8 mouse cellular contexts compared by ENCODE assay signal in the genomic region with DNA sequence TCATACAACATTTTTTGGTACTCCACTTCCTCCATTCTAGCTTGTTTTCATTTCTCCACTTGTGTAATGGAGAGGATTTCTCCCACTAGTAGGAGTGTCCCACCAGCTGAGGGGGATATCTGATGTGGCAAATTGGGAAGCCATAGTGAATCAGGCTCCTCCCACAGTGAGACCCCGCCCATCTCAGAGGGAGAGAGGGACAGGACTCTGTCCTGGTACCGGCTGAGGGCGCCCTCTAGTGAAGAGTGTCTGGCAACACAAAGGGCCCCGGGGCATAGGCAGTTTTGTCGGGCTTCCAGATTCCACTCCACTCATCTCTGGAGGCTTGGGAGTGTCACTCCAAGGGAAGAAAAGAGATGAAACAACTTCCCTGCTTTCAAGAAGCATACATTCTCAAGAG. TPM values are rescaled to one million over a fixed set of nuclear protein-coding genes. Genes with fewer than 3 reads are reported as not detected.
A peak's percentile ranks its signal among the peaks of the same experiment; 100 is the strongest.
DNase-seq lines count a peak whose midpoint lies in the region; ATAC-seq and TF ChIP-seq lines count a peak whose summit lies in the region.

No protein-coding gene starts in this region.

- TF ChIP-seq CTCF in bone marrow, adult 2 months (IDR thresholded peaks at IDR 0.05; ENCODE audit: control insufficient read depth, insufficient read depth, low read length): peak; percentile 68
- 0 out of 2 replicates have a peak, but pooled peaks have one; percentile 14 for TF ChIP-seq CTCF in embryonic fibroblast, embryonic 13.5 days (IDR thresholded peaks at IDR 0.05; ENCODE audit: borderline replicate concordance, insufficient read depth, low read length)
- peak; percentile 44; the same call in 1 of the 2 replicates for TF ChIP-seq CTCF in small intestine, adult 2 months (IDR thresholded peaks at IDR 0.05; ENCODE audit: extremely low read depth, insufficient read length, insufficient replicate concordance, low read depth, low read length)

- H3K4me1 ChIP-seq in bone marrow, adult 2 months (ENCODE audit: control insufficient read depth, insufficient read depth, low read length): peaks cover 2% of the 10 kb centered on the region; the same call in 1 of the 2 replicates
- no peaks in the 10 kb centered on the region; the same call in 1 of the 2 replicates for H3K4me1 ChIP-seq in embryonic fibroblast, embryonic 13.5 days (ENCODE audit: control insufficient read depth, insufficient read depth, low read length)
- H3K4me1 ChIP-seq in small intestine, adult 2 months (ENCODE audit: control insufficient read depth, insufficient read depth, insufficient read length, low read length): peaks cover 3% of the 10 kb centered on the region; the same call in 1 of the 2 replicates

- H3K27me3 ChIP-seq in small intestine, adult 2 months (ENCODE audit: control insufficient read depth, insufficient read depth, low read length): no peaks in the 10 kb centered on the region

- DNase-seq in 3134 (ENCODE audit: extremely low read depth, insufficient read length, low spot score): peak; percentile 45
- DNase-seq in CD4-positive helper T cell, adult 2 months (ENCODE audit: low read depth, low spot score): peak; percentile 86
- DNase-seq in kidney, adult 18-20 months: peak; percentile 59
- DNase-seq in lung, adult 18-20 months: peak; percentile 76 to 81

- no peak overlapping the region for H3K27ac ChIP-seq in bone marrow, adult 2 months (ENCODE audit: control insufficient read depth, insufficient read depth, low read depth, low read length, poor library complexity)
- no peak overlapping the region for H3K27ac ChIP-seq in embryonic fibroblast, embryonic 13.5 days (ENCODE audit: insufficient read depth, low read length)
- H3K27ac ChIP-seq in small intestine, adult 2 months (ENCODE audit: insufficient read depth, low read depth, low read length): no peak overlapping the region

- H3K4me3 ChIP-seq in bone marrow, adult 2 months (replicated peaks; ENCODE audit: control insufficient read depth, low read depth, low read length): no peak overlapping the region
- H3K4me3 ChIP-seq in embryonic fibroblast, embryonic 13.5 days (ENCODE audit: insufficient read depth, low read length): no peak overlapping the region
- no peak overlapping the region for H3K4me3 ChIP-seq in small intestine, adult 2 months (ENCODE audit: low read depth, low read length)

- TF ChIP-seq POLR2A in bone marrow, adult 2 months (IDR thresholded peaks at IDR 0.05; ENCODE audit: borderline replicate concordance, control insufficient read depth, low read depth, low read length): no peak
- TF ChIP-seq POLR2A in embryonic fibroblast, embryonic 13.5 days (IDR thresholded peaks at IDR 0.05; ENCODE audit: low read depth, low read length): no peak
- TF ChIP-seq POLR2A in small intestine, adult 2 months (IDR thresholded peaks at IDR 0.05; ENCODE audit: low read depth, low read length): no peak

- H3K36me3 ChIP-seq in small intestine, adult 2 months (ENCODE audit: control insufficient read depth, insufficient read depth, low read length): no peaks in the 10 kb centered on the region

- 4% methylated on average over 5 of the region's 5 CpGs for WGBS in bone marrow, adult 2 months
- 6% methylated on average over 5 of the region's 5 CpGs for WGBS in small intestine, adult 2 months

- no peak; the same call in 1 of the 2 replicates for ATAC-seq in erythroid progenitor cell, adult 5-6 weeks (replicated peaks; ENCODE audit: low FRiP score, poor library complexity, severe bottlenecking)

RNA-seq across cellular contexts. Expression of gene Cd6, which starts 1.6 kb away (rescaled TPM):
- polyA plus RNA-seq in bone marrow, adult 2 months (2011; ENCODE audit: insufficient read depth, insufficient read length, low replicate concordance, missing spikeins): 2.1 TPM in 2 replicates
- not detected in 2 replicates for polyA plus RNA-seq in embryonic fibroblast, embryonic 13.5 days (2011; ENCODE audit: insufficient read length, low read depth, missing spikeins)
- polyA plus RNA-seq in small intestine, adult 2 months (2012; rRNA removed): 3.0 and 5.4 TPM in 2 replicates
- total RNA-seq in erythroid progenitor cell, adult 5-6 weeks (2015; ENCODE audit: low replicate concordance): 1.8 and 2.9 TPM in 2 replicates
- 1.3 and 2.3 TPM in 2 replicates for total RNA-seq in erythroid progenitor cell, adult 5-6 weeks (2017; ENCODE audit: low replicate concordance)

RNA-seq across cellular contexts. Expression of gene Slc15a3, which starts 8.1 kb away (rescaled TPM):
- polyA plus RNA-seq in bone marrow, adult 2 months (2011; ENCODE audit: insufficient read depth, insufficient read length, low replicate concordance, missing spikeins): 9.5 and 19.7 TPM in 2 replicates
- 0.53 and 2.1 TPM in 2 replicates for polyA plus RNA-seq in embryonic fibroblast, embryonic 13.5 days (2011; ENCODE audit: insufficient read length, low read depth, missing spikeins)
- 9.1 and 14.4 TPM in 2 replicates for polyA plus RNA-seq in small intestine, adult 2 months (2012; rRNA removed)
- total RNA-seq in erythroid progenitor cell, adult 5-6 weeks (2015; ENCODE audit: low replicate concordance): 1.8 and 3.8 TPM in 2 replicates
- 2.4 TPM in 1 of 2 replicates, not detected in the other for total RNA-seq in erythroid progenitor cell, adult 5-6 weeks (2017; ENCODE audit: low replicate concordance)

RNA-seq across cellular contexts. Expression of gene Tmem132a, which starts 38.3 kb away (rescaled TPM):
- polyA plus RNA-seq in bone marrow, adult 2 months (2011; ENCODE audit: insufficient read depth, insufficient read length, low replicate concordance, missing spikeins): 1.4 TPM in 1 of 2 replicates, not detected in the other
- polyA plus RNA-seq in embryonic fibroblast, embryonic 13.5 days (2011; ENCODE audit: insufficient read length, low read depth, missing spikeins): 29.6 and 37.5 TPM in 2 replicates
- polyA plus RNA-seq in small intestine, adult 2 months (2012; rRNA removed): 4.9 and 5.0 TPM in 2 replicates
- total RNA-seq in erythroid progenitor cell, adult 5-6 weeks (2015; ENCODE audit: low replicate concordance): not detected in 2 replicates
- total RNA-seq in erythroid progenitor cell, adult 5-6 weeks (2017; ENCODE audit: low replicate concordance): not detected in 2 replicates

RNA-seq across cellular contexts. Expression of gene Tmem109, which starts 50.4 kb away (rescaled TPM):
- 5.1 and 11.5 TPM in 2 replicates for polyA plus RNA-seq in bone marrow, adult 2 months (2011; ENCODE audit: insufficient read depth, insufficient read length, low replicate concordance, missing spikeins)
- polyA plus RNA-seq in embryonic fibroblast, embryonic 13.5 days (2011; ENCODE audit: insufficient read length, low read depth, missing spikeins): 50.6 and 59.9 TPM in 2 replicates
- polyA plus RNA-seq in small intestine, adult 2 months (2012; rRNA removed): 23.6 and 26.8 TPM in 2 replicates
- 4.7 and 9.6 TPM in 2 replicates for total RNA-seq in erythroid progenitor cell, adult 5-6 weeks (2015; ENCODE audit: low replicate concordance)
- total RNA-seq in erythroid progenitor cell, adult 5-6 weeks (2017; ENCODE audit: low replicate concordance): 4.4 and 14.0 TPM in 2 replicates

Comparison
In these comparisons a context has a peak if more than half of its experiments do, and no peak if none do; other contexts are left out.
1. CTCF ChIP-seq: peak in every context shown above with its lines; median percentile 68 in bone marrow, adult 2 months; 44 in small intestine, adult 2 months; 14 in embryonic fibroblast, embryonic 13.5 days.